Mouse (Mus musculus) skeletal muscle tissue, adult 2 months (tissue): Measurements from ENCODE around the gene Rpl36-ps4.

ENCODE experiments used
- DNase-seq: peaks from one replicate; pipeline ENCODE4 v3.0.0-alpha.2; 2012; ENCODE audit warnings: low read depth, low spot score

The Rpl36-ps4 gene

GRCm38 (mm10) chr17:87920677-87921076, at the start of gene Rpl36-ps4:
Gene Rpl36-ps4 (plus strand): TSS chr17:87920977.
- no peak for DNase-seq

- DNase-seq: no peak
These were observed 49.2 kb upstream of the Rpl36-ps4 start for GRCm38 (mm10) chr17:87871461-87872126.

GRCm38 (mm10) chr17:87872286-87872685, 48.5 kb upstream of the Rpl36-ps4 start:
- no peak for DNase-seq

- no peak for DNase-seq
These were observed 47.3 kb upstream of the Rpl36-ps4 start for GRCm38 (mm10) chr17:87873456-87873855.

GRCm38 (mm10) chr17:87873943-87874342, 46.8 kb upstream of the Rpl36-ps4 start:
- no peak for DNase-seq

GRCm38 (mm10) chr17:87875346-87875920, 45.3 kb upstream of the Rpl36-ps4 start:
- DNase-seq: no peak

- no peak for DNase-seq
These were observed 44.3 kb upstream of the Rpl36-ps4 start for GRCm38 (mm10) chr17:87876295-87877000.

GRCm38 (mm10) chr17:87877207-87878073, 43.3 kb upstream of the Rpl36-ps4 start:
- DNase-seq: peak; percentile 3

GRCm38 (mm10) chr17:87878556-87879483, 42.0 kb upstream of the Rpl36-ps4 start:
- DNase-seq: no peak

- DNase-seq: no peak
These were observed 41.1 kb upstream of the Rpl36-ps4 start for GRCm38 (mm10) chr17:87879484-87880225.

- DNase-seq: no peak
These were observed 38.2 kb upstream of the Rpl36-ps4 start for GRCm38 (mm10) chr17:87882594-87882993.

- DNase-seq: no peak
These were observed 23.6 kb upstream of the Rpl36-ps4 start for GRCm38 (mm10) chr17:87897175-87897574.

- no peak for DNase-seq
These were observed 20.1 kb upstream of the Rpl36-ps4 start for GRCm38 (mm10) chr17:87900677-87901076.

- no peak for DNase-seq
These were observed 19.6 kb upstream of the Rpl36-ps4 start for GRCm38 (mm10) chr17:87901163-87901562.

GRCm38 (mm10) chr17:87903213-87903612, 17.6 kb upstream of the Rpl36-ps4 start:
- no peak for DNase-seq

- no peak for DNase-seq
These were observed 17.1 kb upstream of the Rpl36-ps4 start for GRCm38 (mm10) chr17:87903725-87904124.

GRCm38 (mm10) chr17:87915386-87915785, 5.4 kb upstream of the Rpl36-ps4 start:
- no peak for DNase-seq

GRCm38 (mm10) chr17:87918121-87918520, 2.7 kb upstream of the Rpl36-ps4 start:
- no peak for DNase-seq

GRCm38 (mm10) chr17:87934326-87934725, 13.5 kb downstream of the Rpl36-ps4 start:
- no peak for DNase-seq

GRCm38 (mm10) chr17:87934736-87935135, 14.0 kb downstream of the Rpl36-ps4 start:
- DNase-seq: no peak
